Mouse (Mus musculus) bone marrow macrophage, adult 2 months (primary cell): ENCODE results near the gene C1ql4.

Experiments
- CTCF ChIP-seq: IDR thresholded peaks from 2 replicates; pipeline ENCODE4 v1.5.1; 2012; ENCODE audit warnings: low read depth, mild to moderate bottlenecking, low read length, moderate library complexity
- POLR2A ChIP-seq: IDR thresholded peaks from 2 replicates; pipeline ENCODE4 v1.6.1; 2012; ENCODE audit warnings: mild to moderate bottlenecking, low read depth, low read length, borderline replicate concordance

DNA sequence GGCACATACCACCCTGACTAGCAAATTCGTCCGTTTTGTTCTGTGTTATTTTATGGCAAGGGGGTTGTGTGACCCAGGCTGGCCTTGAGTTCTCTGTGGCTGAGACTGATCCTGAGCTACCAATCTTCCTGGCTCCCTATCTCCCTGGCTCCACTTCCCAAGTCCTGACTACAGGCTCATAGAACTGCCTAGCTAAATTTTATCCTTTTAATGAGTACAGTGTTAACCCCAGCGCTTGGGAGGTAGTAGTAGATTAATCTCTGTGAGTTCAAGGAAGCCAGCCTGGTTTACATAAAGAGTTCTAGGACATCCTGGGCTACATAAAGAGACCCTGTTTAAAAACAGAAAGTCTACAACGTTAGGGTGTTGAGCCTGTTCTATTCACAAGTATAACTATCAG, 24.2 kb upstream of the C1ql4 start:
- TF ChIP-seq POLR2A (no peak), CTCF (no peak)
